Mouse (Mus musculus) forebrain, embryonic 15.5 days (tissue): Measurements from ENCODE around the gene Dnajb11. TPM values are rescaled to one million over a fixed set of nuclear protein-coding genes. Genes with fewer than 3 reads are reported as not detected.

Source experiments
- ATAC-seq: fragments of 200-750 bp; cut with Nextera tagmentation; replicated peaks from 2 replicates; pipeline ENCODE4 v1.8.0; 2017; ENCODE audit warnings: mild to moderate bottlenecking, moderate TSS enrichment, moderate library complexity
- H3K27ac ChIP-seq: fragments of 300-500 bp; sonication (generic); replicated peaks from 2 replicates; pipeline ENCODE4 v1.5.1; 2015; ENCODE audit warnings: mild to moderate bottlenecking, inconsistent platforms
- H3K27me3 ChIP-seq: fragments of 300-500 bp; sonication (generic); 2 replicates; pipeline ENCODE4 v1.6.1; 2015; ENCODE audit warnings: inconsistent platforms
- H3K36me3 ChIP-seq: fragments of 300-500 bp; sonication (generic); 2 replicates; pipeline ENCODE4 v1.6.1; 2015; ENCODE audit warnings: mild to moderate bottlenecking, inconsistent platforms
- H3K4me1 ChIP-seq: fragments of 300-500 bp; sonication (generic); 2 replicates; pipeline ENCODE4 v1.6.1; 2015; ENCODE audit warnings: inconsistent platforms
- H3K4me2 ChIP-seq: fragments of 300-500 bp; sonication (generic); replicated peaks from 2 replicates; pipeline ENCODE4 v1.6.1; 2015; ENCODE audit warnings: mild to moderate bottlenecking, inconsistent platforms
- H3K4me3 ChIP-seq: fragments of 300-500 bp; sonication (generic); 2 replicates; pipeline ENCODE4 v1.5.1; 2015; ENCODE audit warnings: mild to moderate bottlenecking, inconsistent platforms
- H3K9ac ChIP-seq: fragments of 300-500 bp; sonication (generic); replicated peaks from 2 replicates; pipeline ENCODE4 v1.6.1; 2015; ENCODE audit warnings: mild to moderate bottlenecking, inconsistent platforms
- H3K9me3 ChIP-seq: fragments of 300-500 bp; sonication (generic); 2 replicates; pipeline ENCODE4 v1.6.1; 2016; ENCODE audit warnings: inconsistent platforms
- WGBS: fragments of 180-500 bp; shearing (Covaris S2); methylation state at CpG from one replicate; pipeline ENCODE4 v1.1.7; 2015; ENCODE audit warnings: mixed read lengths; 5-methylcytosine and 5-hydroxymethylcytosine counted together
- polyA plus RNA-seq: library from polyadenylated mRNA; unstranded; fragments of >200 nt; fragmentation: Nextera tagmentation; extraction: Ambion mirVana; gene quantifications from 2 replicates; pipeline ENCODE4 v1.2.1, GENCODE M21; 2015

Gene Dnajb11
- polyA plus RNA-seq, 1 experiment from 2014 or later = 84.9 TPM

- H3K27ac ChIP-seq = no peak overlapping the region
- H3K36me3 ChIP-seq = no peaks in the 10 kb centered on the region
- 89% methylated on average over 6 of the region's 6 CpGs for WGBS
- H3K9ac ChIP-seq = no peak overlapping the region
- no peaks in the 10 kb centered on the region for H3K9me3 ChIP-seq
- H3K4me2 ChIP-seq = no peak overlapping the region
- ATAC-seq = no peak
- no peaks in the 10 kb centered on the region for H3K4me1 ChIP-seq
- H3K27me3 ChIP-seq = no peaks in the 10 kb centered on the region
- no peak overlapping the region for H3K4me3 ChIP-seq
These were observed 55.2 kb downstream of the Dnajb11 start for GRCm38 (mm10) chr16:22912886-22913285.

GRCm38 (mm10) chr16:22914276-22914675 lies 56.6 kb downstream of the Dnajb11 start:
- no peaks in the 10 kb centered on the region for H3K36me3 ChIP-seq
- no peaks in the 10 kb centered on the region for H3K9me3 ChIP-seq
- no peak overlapping the region for H3K27ac ChIP-seq
- no peaks in the 10 kb centered on the region for H3K4me1 ChIP-seq
- no peaks in the 10 kb centered on the region for H3K27me3 ChIP-seq
- H3K9ac ChIP-seq = no peak overlapping the region
- no peak for ATAC-seq
- H3K4me3 ChIP-seq = no peak overlapping the region
- no peak overlapping the region for H3K4me2 ChIP-seq

- no peak for ATAC-seq
- no peak within 1 kb of the TSS for H3K4me2 ChIP-seq
- no peaks in the 10 kb centered on the region for H3K9me3 ChIP-seq
- H3K4me3 ChIP-seq = no peak within 1 kb of the TSS
- 70% methylated on average over 5 of the region's 5 CpGs for WGBS
- no peak within 1 kb of the TSS for H3K9ac ChIP-seq
- no peaks in the 10 kb centered on the region for H3K36me3 ChIP-seq
- H3K27ac ChIP-seq = no peak within 1 kb of the TSS
- no peaks in the 10 kb centered on the region for H3K4me1 ChIP-seq
- no peaks in the 10 kb centered on the region for H3K27me3 ChIP-seq
These were observed 60.4 kb downstream of the Dnajb11 start, which contains the start of gene Fetub for GRCm38 (mm10) chr16:22918034-22918433. Gene Fetub (plus strand): TSS chr16:22918334.

- WGBS = 66% methylated on average over 15 of the region's 15 CpGs
- Histone ChIP-seq H3K4me3 (no peak overlapping the region), H3K27me3 (no peaks in the 10 kb centered on the region), H3K27ac (no peak overlapping the region), H3K36me3 (no peaks in the 10 kb centered on the region), H3K9me3 (no peaks in the 10 kb centered on the region), H3K9ac (no peak overlapping the region), H3K4me2 (no peak overlapping the region), H3K4me1 (no peaks in the 10 kb centered on the region)
- no peak for ATAC-seq
These were observed 61.1 kb downstream of the Dnajb11 start for GRCm38 (mm10) chr16:22918664-22919312.

GRCm38 (mm10) chr16:22919971-22920854 lies 62.6 kb downstream of the Dnajb11 start:
- H3K4me1 ChIP-seq = no peaks in the 10 kb centered on the region
- no peak for ATAC-seq
- H3K4me2 ChIP-seq = no peak overlapping the region
- H3K4me3 ChIP-seq = no peak overlapping the region
- H3K9me3 ChIP-seq = no peaks in the 10 kb centered on the region
- WGBS = 72% methylated on average over 18 of the region's 18 CpGs
- H3K27me3 ChIP-seq = no peaks in the 10 kb centered on the region
- no peak overlapping the region for H3K27ac ChIP-seq
- no peaks in the 10 kb centered on the region for H3K36me3 ChIP-seq
- H3K9ac ChIP-seq = no peak overlapping the region

GRCm38 (mm10) chr16:22921761-22922160 lies 64.1 kb downstream of the Dnajb11 start:
- Histone ChIP-seq H3K36me3 (no peaks in the 10 kb centered on the region), H3K9me3 (no peaks in the 10 kb centered on the region), H3K27ac (no peak overlapping the region), H3K9ac (no peak overlapping the region), H3K4me1 (no peaks in the 10 kb centered on the region), H3K27me3 (no peaks in the 10 kb centered on the region), H3K4me2 (no peak overlapping the region), H3K4me3 (no peak overlapping the region)
- 93% methylated on average over 5 of the region's 5 CpGs for WGBS
- no peak for ATAC-seq

- ATAC-seq = no peak
- Histone ChIP-seq H3K27ac (no peak overlapping the region), H3K27me3 (no peaks in the 10 kb centered on the region), H3K9me3 (no peaks in the 10 kb centered on the region), H3K9ac (no peak overlapping the region), H3K4me1 (no peaks in the 10 kb centered on the region), H3K4me3 (no peak overlapping the region), H3K4me2 (no peak overlapping the region), H3K36me3 (no peaks in the 10 kb centered on the region)
- 92% methylated on average over 4 of the region's 4 CpGs for WGBS
These were observed 64.8 kb downstream of the Dnajb11 start for GRCm38 (mm10) chr16:22922433-22922832.

Other genes with a start within 250 kb of the Dnajb11 start
- gene Dgkg, start 200.6 kb upstream of the Dnajb11 start, polyA plus RNA-seq = 5.8 TPM in 2 replicates
- not detected in 2 replicates for gene Crygs, start 46.3 kb upstream of the Dnajb11 start, polyA plus RNA-seq
- 22.5 and 23.1 TPM in 2 replicates for gene Tbccd1, start 176 bp upstream of the Dnajb11 start, polyA plus RNA-seq
- 1.2 TPM in 1 of 2 replicates, not detected in the other for gene Ahsg, start 33.4 kb downstream of the Dnajb11 start, polyA plus RNA-seq
- not detected in 2 replicates for gene Fetub, start 60.5 kb downstream of the Dnajb11 start, polyA plus RNA-seq
- gene Hrg, start 93.2 kb downstream of the Dnajb11 start, polyA plus RNA-seq = not detected in 2 replicates
- not detected in 2 replicates for gene Kng2, start 171.6 kb downstream of the Dnajb11 start, polyA plus RNA-seq
- gene Kng1, start 200.0 kb downstream of the Dnajb11 start, polyA plus RNA-seq = 0.80 TPM in 1 of 2 replicates, not detected in the other
- gene Eif4a2, start 249.6 kb downstream of the Dnajb11 start, polyA plus RNA-seq = 338 and 359 TPM in 2 replicates